Mouse (Mus musculus) erythroblast, embryonic 14.5 days (primary cell): ENCODE results near the gene Farp1. TPM values are rescaled to one million over a fixed set of nuclear protein-coding genes. Genes with fewer than 3 reads are reported as not detected.

Experiments
- H3K27me3 ChIP-seq: 2 replicates; pipeline ENCODE4 v1.6.1; 2012; ENCODE audit warnings: inconsistent platforms; ENCODE audit not compliant: control insufficient read depth
- H3K36me3 ChIP-seq: 2 replicates; pipeline ENCODE4 v1.6.1; 2012; ENCODE audit warnings: mild to moderate bottlenecking, inconsistent platforms; ENCODE audit not compliant: control insufficient read depth
- H3K4me1 ChIP-seq: 2 replicates; pipeline ENCODE4 v1.6.1; 2012; ENCODE audit warnings: inconsistent platforms; ENCODE audit not compliant: control insufficient read depth
- H3K4me3 ChIP-seq: replicated peaks from 2 replicates; pipeline ENCODE3; 2012; ENCODE audit warnings: moderate library complexity, mild to moderate bottlenecking, inconsistent platforms
- H3K9me3 ChIP-seq: 2 replicates; pipeline ENCODE4 v1.6.1; 2012; ENCODE audit warnings: low read length, inconsistent platforms, mixed read lengths; ENCODE audit not compliant: control insufficient read depth
- GATA1 ChIP-seq: IDR thresholded peaks from 2 replicates; pipeline ENCODE4 v1.6.1; 2012; ENCODE audit warnings: low read length, inconsistent platforms, mixed read lengths
- TAL1 ChIP-seq: IDR thresholded peaks from 3 replicates; pipeline ENCODE4 v1.6.1; 2012; ENCODE audit warnings: low read length, inconsistent platforms, mixed read lengths
- polyA plus RNA-seq: library from polyadenylated mRNA; stranded (reverse); fragments of >175 nt; gene quantifications from 2 replicates; pipeline ENCODE4 v1.2.3, GENCODE M21; 2012

Farp1 gene
- polyA plus RNA-seq, 1 experiment, result not detected

GRCm38 (mm10) chr14:121270490-121270889, 235.5 kb downstream of the Farp1 start:
- H3K9me3 ChIP-seq, result no peaks in the 10 kb centered on the region
- TF ChIP-seq GATA1, result no peak
- H3K4me1 ChIP-seq, result no peaks in the 10 kb centered on the region
- peaks cover 7% of the 10 kb centered on the region; the same call in 1 of the 2 replicates for H3K36me3 ChIP-seq
- H3K4me3 ChIP-seq, result no peak overlapping the region
- H3K27me3 ChIP-seq, result no peaks in the 10 kb centered on the region

GRCm38 (mm10) chr14:121274985-121275384, 240.0 kb downstream of the Farp1 start:
- no peaks in the 10 kb centered on the region; the same call in 1 of the 2 replicates for H3K4me1 ChIP-seq
- H3K9me3 ChIP-seq, result no peaks in the 10 kb centered on the region
- TF ChIP-seq TAL1 (no peak), GATA1 (no peak)
- H3K4me3 ChIP-seq, result no peak overlapping the region
- no peaks in the 10 kb centered on the region for H3K27me3 ChIP-seq
- H3K36me3 ChIP-seq, result peaks cover 9% of the 10 kb centered on the region; the same call in 1 of the 2 replicates

- Histone ChIP-seq H3K36me3 (peaks cover 13% of the 10 kb centered on the region; the same call in 1 of the 2 replicates), H3K4me3 (no peak overlapping the region), H3K4me1 (no peaks in the 10 kb centered on the region; the same call in 1 of the 2 replicates), H3K9me3 (no peaks in the 10 kb centered on the region), H3K27me3 (no peaks in the 10 kb centered on the region)
- TF ChIP-seq TAL1 (no peak), GATA1 (no peak)
Measured at GRCm38 (mm10) chr14:121276016-121276415, 241.0 kb downstream of the Farp1 start.

GRCm38 (mm10) chr14:121279106-121279505, 244.1 kb downstream of the Farp1 start:
- Histone ChIP-seq H3K36me3 (peaks cover 30% of the 10 kb centered on the region), H3K27me3 (no peaks in the 10 kb centered on the region), H3K4me3 (no peak overlapping the region), H3K9me3 (no peaks in the 10 kb centered on the region), H3K4me1 (no peaks in the 10 kb centered on the region; the same call in 1 of the 2 replicates)
- no peak for TF ChIP-seq GATA1
- TF ChIP-seq TAL1, result no peak

- Histone ChIP-seq H3K27me3 (no peaks in the 10 kb centered on the region), H3K4me3 (no peak overlapping the region), H3K36me3 (peaks cover 46% of the 10 kb centered on the region), H3K4me1 (no peaks in the 10 kb centered on the region; the same call in 1 of the 2 replicates), H3K9me3 (no peaks in the 10 kb centered on the region)
- TF ChIP-seq GATA1, result no peak
- no peak for TF ChIP-seq TAL1
Measured at GRCm38 (mm10) chr14:121280601-121281335, 245.8 kb downstream of the Farp1 start.

GRCm38 (mm10) chr14:121281336-121281710, 246.3 kb downstream of the Farp1 start:
- Histone ChIP-seq H3K9me3 (no peaks in the 10 kb centered on the region), H3K36me3 (peaks cover 52% of the 10 kb centered on the region), H3K4me1 (no peaks in the 10 kb centered on the region; the same call in 1 of the 2 replicates), H3K27me3 (no peaks in the 10 kb centered on the region), H3K4me3 (no peak overlapping the region)
- TF ChIP-seq GATA1 (no peak), TAL1 (no peak)

GRCm38 (mm10) chr14:121285379-121286120, 250.6 kb downstream of the Farp1 start:
- no peaks in the 10 kb centered on the region for H3K4me1 ChIP-seq
- H3K4me3 ChIP-seq, result no peak overlapping the region
- no peaks in the 10 kb centered on the region for H3K9me3 ChIP-seq
- TF ChIP-seq GATA1 (no peak), TAL1 (no peak)
- H3K27me3 ChIP-seq, result no peaks in the 10 kb centered on the region
- peaks cover 86% of the 10 kb centered on the region for H3K36me3 ChIP-seq

GRCm38 (mm10) chr14:121291881-121292280, 256.9 kb downstream of the Farp1 start:
- Histone ChIP-seq H3K4me1 (no peaks in the 10 kb centered on the region), H3K36me3 (peaks cover 88% of the 10 kb centered on the region), H3K27me3 (no peaks in the 10 kb centered on the region), H3K9me3 (no peaks in the 10 kb centered on the region), H3K4me3 (no peak overlapping the region)
- TF ChIP-seq GATA1 (no peak), TAL1 (no peak)

- peaks cover 88% of the 10 kb centered on the region for H3K36me3 ChIP-seq
- H3K9me3 ChIP-seq, result no peaks in the 10 kb centered on the region
- no peaks in the 10 kb centered on the region for H3K4me1 ChIP-seq
- TF ChIP-seq TAL1 (no peak), GATA1 (no peak)
- no peaks in the 10 kb centered on the region for H3K27me3 ChIP-seq
- H3K4me3 ChIP-seq, result no peak overlapping the region
Measured at GRCm38 (mm10) chr14:121292391-121292790, 257.4 kb downstream of the Farp1 start.
